Mouse (Mus musculus) spleen, embryonic (tissue): ENCODE measurements around the gene Scyl2.
"Not testable (repeated sequence)": the region's sequence is repeated elsewhere in the genome, so short reads cannot be mapped to it uniquely, and the experiment has no call there.

ENCODE experiments used
- CTCF ChIA-PET: fragments of 350-600 bp; sonication (Branson Sonifier 250); formaldehyde crosslinking; loops from one replicate; lab custom pipeline; 2022; lab: Charles Lee

Scyl2 gene

DNA sequence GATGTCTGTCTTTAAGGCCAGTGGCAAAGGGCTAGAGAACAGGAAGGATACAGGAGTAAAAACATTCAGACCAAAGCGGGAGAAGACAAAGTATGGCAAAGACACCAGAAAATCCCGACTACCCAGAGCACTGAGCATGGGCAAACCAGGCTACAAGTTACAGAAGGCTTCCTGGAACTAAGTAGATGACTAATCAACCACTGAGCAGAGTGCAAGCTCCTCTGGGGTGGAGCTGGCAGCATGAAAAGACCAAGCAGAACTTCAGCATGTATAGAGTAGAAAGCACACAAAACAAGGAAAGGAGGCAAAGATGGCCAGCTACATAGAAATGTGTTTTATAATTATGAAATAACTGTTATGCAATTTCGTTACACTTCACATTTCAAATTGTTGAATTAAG lies 5.6 kb downstream of the Scyl2 start:
- CTCF ChIA-PET, result no interaction called here

DNA sequence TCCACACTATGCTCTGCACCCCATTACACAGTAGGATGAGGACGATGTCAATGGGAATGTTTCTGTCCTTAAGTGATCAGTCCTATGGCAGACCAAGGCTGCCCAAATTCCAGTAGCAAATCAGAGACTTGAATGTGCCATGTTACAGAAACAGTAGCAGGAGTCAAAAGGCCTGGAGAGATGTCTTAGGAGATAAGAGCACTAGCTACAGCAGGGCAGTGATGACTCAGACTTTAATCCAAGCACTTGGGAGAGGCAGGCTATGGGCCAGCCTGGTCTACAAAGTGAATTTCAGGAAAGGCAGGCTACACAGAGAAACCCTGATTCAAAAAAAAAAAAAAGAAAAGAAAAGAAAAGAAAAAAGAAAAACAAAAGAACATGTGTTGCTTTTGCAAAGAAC lies 6.6 kb downstream of the Scyl2 start:
- CTCF ChIA-PET, result no interaction called here

DNA sequence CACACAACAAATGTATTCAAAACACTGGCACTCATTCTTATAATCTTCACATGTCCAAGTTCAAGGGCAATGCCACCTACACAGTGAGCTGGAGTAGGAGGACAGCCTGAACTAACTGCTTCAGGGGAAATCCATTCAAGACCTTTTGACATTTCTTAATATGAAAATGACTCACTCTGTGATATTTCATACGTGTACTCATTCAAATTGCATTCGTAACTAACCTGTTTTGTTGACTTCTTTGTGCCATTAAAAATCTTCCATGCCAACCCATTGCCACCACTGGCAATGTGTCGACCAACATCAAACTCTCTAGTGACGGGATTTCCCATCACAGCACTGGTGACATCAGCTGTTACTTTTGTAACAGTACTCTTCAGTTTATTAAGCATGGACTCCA lies 8.0 kb downstream of the Scyl2 start:
- CTCF ChIA-PET, result no interaction called here

DNA sequence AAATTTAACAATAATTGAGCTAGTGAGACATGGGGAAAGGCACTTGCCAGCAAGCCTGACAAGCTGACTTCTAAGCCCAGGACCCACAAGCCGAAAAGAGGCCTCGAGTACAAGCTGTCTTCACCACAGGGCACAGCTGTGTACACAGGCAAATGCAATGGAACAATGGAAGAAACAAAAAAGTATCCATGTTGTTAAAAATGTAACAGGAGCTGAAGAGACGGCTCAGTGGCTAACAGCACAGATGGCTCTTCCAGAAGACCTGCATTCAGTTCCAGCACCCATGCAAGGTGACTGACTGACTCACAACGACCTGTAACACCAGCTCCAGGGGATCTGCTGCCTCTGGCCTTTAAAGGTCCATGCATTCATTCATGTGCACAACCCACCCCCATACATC lies 9.5 kb downstream of the Scyl2 start:
- CTCF ChIA-PET, result no interaction called here

DNA sequence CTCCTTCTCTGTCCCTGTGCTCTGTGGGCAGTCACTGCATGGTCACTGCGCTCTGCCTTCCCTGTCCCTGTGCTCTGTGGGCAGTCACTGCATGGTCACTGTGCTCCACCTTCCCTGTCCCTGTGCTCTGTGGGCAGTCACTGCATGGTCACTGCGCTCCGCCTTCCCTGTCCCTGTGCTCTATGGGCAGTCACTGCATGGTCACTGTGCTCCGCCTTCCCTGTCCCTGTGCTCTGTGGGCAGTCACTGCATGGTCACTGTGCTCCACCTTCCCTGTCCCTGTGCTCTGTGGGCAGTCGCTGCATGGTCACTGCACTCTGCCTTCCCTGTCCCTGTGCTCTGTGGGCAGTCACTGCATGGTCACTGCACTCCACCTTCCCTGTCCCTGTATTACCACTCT lies 15.7 kb downstream of the Scyl2 start:
- CTCF ChIA-PET, result not testable (repeated sequence)

DNA sequence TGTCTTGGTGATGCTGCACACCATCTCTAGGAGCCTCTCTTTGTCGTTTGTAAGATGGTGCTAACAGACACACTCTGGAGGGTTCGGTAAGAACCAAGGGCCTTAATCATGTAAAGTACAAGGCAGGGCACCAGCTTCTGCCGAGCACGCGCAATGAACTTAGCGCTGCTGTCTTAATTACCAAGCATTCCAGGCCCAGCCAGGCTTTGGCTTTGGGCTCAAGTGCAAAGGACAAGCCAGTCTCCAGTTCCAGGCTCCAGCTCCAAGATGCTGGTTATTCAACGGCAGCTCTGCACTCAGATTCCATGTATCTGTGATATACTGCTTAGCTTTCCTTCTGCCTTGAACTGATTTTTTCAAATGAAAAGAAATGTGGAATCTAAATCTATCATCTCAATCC lies 18.5 kb downstream of the Scyl2 start:
- CTCF ChIA-PET, result interaction anchor here (0.6 kb wide), 1 partner anchor 949 kb away, joined by 3 read pairs; no protein-coding TSS in a partner anchor

DNA sequence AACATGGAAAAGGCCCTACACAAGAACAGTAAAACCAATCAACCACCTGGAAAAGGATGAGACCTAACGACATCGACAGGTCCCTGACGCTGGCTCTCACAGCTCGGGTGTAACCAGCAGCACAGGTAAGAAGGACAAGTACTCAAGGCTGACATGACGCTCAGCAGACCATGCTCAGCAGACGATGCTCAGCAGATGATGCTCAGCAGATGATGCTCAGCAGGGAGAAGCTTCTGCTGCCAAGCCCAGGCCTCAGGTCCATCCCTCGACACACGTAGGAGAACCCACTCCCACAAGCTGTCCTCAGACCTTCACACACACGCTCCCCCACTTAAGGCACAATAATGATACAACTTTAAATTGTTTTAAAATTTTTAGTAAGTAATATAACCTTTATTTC lies 20.4 kb downstream of the Scyl2 start:
- CTCF ChIA-PET, result no interaction called here

DNA sequence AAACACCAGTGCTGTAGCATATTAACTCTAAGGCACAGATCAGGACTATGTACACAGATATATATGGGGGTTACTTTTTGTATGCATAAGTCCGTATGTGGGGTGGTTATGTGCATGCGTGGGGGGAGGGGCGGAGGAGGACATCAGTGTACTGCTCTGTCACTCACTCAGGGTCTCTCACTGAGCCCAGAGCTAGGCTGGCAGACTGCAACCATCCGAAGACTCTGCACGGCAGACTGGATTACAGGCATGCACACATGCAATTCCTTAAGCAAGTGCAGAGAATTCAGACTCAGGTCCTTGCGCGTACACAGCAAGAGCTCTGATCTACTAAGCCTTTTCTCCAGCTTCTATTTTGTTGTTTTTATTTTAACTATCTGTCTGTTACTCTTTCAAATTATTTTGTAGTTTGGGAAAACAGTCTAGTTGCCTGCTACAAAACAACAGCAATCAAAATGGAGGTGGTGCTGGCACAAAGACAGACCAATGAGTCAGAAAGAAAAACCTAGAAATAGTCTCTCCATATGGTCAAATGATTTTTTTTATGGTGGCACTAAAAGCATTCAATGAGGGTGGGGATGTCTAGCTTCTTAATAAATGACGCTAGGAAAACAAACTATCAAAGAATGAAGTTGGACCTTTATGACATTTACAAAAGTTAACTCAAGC lies 21.0 kb downstream of the Scyl2 start:
- CTCF ChIA-PET, result no interaction called here

DNA sequence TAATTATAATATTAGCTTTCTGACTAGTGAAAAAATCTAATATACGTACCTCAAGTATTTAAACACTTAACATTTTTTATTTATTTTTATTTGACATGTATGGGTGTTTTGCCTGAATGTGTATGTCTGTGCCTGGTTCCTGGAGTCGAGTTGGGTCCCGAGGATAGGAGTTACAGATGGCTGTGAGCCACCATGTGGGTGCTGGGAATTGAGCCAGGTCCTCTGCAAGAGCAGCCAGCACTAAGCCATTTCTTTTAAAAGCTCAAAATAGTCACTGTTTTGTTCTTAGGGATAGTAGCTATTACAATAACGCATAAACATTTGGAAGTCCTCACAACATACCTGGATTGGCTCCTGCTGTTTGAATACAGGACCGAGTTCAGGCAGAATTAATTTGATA lies 29.7 kb downstream of the Scyl2 start:
- CTCF ChIA-PET, result no interaction called here

DNA sequence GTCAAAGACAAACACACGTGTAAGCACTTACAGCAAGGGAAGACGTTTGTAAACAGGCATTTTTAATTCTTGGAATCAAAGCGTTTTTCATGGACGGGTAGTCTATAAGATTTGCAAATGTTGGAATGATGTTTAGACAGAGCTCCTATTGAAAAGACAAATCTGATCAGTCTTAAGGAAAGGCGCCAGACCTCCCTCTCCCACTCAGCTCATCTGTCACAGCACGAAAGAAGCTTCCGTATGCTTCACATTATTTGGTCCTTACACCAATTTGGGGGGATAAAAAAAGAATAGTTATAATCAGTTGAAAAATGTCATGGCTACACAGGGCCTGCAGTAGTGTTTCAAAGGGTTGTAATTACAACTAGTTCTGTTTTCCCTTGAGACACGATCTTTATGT lies 33.2 kb downstream of the Scyl2 start:
- CTCF ChIA-PET, result no interaction called here

DNA sequence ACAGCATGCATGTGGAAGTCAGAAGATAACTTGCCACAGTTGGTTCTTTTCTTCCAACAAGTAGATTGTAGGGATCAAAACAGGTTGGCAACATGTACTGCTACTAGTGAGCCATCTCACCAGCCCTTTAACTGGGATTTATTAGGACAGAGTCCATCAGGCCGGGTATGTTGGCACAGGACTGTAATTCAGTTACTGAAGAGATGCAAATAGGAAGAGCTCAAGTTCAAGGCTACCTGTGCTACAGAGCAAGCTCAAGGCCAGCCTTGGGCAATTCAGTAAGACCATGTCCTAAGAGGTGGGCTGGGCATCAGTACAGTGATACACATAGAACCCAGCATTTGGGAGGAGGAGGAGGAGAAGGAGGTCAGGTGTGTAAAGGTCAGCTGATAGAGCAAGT lies 34.4 kb downstream of the Scyl2 start:
- CTCF ChIA-PET, result no interaction called here

DNA sequence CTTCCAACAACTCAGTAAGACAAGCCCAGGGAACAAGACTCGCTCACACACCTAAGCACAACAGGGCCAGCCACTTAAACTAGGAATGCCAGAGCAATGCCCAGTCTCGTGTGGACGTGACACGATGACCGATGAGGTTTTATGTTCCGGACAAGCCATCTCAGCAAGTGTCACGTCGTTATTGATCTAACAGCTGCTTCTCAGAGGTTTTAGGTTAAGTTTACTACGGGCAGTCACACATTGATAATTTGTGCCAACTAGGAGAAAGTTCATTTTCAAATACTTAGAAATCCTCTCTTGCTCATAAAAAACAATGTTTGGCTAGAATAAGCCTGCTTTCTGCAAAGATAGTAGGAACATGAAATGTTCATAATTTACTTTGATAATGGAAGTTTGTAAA lies 39.2 kb downstream of the Scyl2 start:
- CTCF ChIA-PET, result no interaction called here

DNA sequence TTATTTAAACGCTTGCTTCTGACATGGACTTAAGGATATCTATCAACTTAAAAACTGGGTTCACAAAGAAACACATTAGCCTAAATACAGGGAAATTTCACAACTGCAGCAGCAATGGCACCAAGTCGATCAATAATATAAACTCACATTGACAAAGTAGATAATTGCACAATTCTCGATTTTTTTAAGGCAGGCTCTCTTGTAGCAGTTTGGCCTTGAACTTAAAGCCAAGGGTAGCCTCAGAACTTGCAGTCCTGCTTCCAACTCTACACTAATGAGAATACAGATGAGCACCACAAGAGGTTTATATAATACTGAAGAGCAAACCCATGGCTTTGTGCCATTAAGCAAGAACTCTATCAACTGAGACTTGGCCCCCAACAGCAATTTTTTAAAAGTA lies 49.1 kb downstream of the Scyl2 start:
- CTCF ChIA-PET, result no interaction called here

DNA sequence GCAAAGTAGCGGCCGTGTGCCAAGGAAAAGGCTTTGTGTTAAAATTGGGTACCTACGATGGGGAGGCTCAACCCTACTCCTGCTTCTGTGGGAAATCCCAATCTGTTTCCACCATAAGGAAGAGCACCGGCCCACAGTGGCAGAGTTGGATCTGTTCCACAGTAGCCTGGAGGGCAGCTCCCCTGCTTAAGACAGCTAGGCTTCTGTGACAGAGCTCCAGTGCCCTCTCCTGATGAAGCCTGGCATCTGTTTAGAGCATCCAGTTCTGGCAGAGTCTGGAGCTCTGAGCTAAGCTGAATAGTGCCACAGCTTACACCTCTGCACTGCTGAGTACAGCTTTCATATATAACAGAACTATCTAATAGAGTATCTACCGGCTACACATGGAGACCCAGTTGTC lies 51.1 kb downstream of the Scyl2 start:
- CTCF ChIA-PET, result interaction anchor here (0.6 to 0.7 kb wide), 2 partner anchors 120 to 307 kb away, joined by 3 read pairs; no protein-coding TSS in a partner anchor

DNA sequence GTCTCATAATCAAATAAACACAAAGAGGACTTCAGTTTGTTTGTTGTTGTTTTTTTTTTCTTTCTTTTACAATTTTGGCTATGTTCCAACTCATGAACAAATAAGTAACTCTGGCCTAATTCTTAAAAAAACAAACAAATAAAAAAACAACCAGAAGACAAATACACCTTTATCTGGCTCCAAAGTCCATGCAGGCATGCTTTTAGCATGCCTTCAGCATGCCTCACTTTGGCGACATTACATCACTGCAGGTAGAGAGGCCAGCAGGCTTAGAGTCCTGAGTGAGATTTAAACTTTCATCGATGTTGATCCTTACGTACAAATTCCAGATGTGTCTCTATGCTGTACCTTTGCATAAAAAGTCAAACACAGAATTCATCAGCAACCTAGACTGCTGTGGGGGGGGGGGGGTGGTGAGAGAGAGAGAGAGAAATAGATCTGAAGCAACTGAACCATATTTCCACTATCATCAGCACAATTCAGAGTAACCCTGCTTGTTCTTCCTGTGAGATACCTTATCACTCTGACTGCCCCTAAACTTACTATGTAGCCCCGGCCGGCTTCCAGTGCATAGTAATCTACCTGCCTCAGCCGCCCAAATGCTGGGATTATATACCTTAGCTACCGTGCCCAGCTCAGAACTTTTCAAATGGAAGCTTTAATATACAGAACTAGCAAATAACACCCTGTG lies 52.2 kb downstream of the Scyl2 start:
- CTCF ChIA-PET, result no interaction called here

DNA sequence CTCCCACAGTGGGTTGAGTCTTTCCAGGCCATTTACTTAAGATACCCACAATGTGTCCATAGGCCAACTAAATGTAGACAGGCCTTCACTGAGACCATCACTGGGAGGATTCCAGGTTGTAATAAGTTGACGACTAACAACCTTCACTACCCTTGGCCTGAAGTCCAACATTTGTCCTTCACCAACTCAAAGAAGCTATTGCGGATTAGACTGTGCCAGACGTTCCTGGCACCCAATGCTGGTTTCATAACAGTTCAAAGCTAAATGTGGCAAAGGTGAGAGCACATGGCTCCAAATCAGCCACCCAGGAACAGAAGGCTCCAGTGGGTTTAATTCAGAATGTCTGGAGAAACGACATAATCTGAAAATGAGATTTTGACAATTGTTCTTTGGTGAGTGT lies 53.0 kb downstream of the Scyl2 start:
- CTCF ChIA-PET, result no interaction called here

DNA sequence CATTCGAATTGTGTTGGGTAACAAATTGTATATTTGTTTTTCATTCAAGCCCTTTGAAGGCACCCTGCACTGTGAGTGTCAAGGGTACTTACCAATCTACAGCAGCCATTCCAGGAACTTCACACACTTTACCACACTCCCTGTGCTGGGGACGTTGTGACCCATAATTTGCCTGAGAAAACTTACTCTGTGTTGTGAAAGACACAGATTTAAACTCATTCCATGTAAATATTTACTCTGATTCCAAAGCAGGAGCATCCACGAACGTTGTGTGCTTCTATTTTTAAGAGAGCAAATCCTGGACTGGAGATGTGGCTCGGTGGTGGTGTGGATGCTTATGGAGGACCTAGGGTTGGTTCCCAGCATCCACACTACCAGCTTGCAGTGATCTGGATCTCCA lies 54.3 kb downstream of the Scyl2 start:
- CTCF ChIA-PET, result no interaction called here

DNA sequence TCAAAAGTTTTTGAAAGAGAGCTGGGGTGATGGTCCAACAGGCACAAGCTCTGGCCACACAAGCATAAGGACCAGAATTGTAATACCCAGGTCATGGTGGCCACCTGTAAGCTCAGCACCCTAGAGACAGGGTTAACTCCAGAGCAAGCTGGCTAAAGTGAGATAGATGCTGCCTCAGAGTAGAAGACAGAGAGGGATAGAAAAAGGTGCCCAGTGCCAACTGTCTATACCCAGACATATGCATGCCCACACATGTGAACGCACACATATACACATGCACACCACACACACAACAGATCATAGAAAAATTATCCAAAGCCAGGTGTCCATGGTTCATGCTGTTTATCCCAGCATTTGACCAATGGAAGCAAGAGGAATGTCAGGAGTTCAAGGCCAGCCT lies 55.5 kb downstream of the Scyl2 start:
- CTCF ChIA-PET, result interaction anchor here (0.6 to 0.8 kb wide), 2 partner anchors 36 to 168 kb away, joined by 3 read pairs; no protein-coding TSS in a partner anchor

DNA sequence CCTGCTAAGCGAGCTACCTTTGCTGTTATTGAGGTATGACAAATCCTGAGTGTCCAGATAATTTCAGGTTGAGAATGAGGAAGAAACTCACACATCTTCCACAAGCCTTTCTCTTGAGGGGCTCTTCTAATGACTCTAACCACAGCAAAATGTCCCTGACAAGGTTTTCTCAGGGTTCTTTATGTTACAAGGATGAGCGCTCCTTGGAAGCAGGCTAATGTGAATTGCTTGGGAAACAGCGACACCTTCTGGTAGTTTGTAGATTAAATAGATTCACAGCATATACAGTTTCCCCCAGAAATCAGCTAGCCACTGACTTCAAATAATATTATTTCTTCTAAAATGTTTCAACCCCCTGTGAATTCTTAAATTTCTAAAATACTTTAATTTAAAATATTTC lies 56.0 kb downstream of the Scyl2 start:
- CTCF ChIA-PET, result interaction anchor here (0.8 kb wide), 1 partner anchor 35 kb away, joined by 3 read pairs; no protein-coding TSS in a partner anchor

DNA sequence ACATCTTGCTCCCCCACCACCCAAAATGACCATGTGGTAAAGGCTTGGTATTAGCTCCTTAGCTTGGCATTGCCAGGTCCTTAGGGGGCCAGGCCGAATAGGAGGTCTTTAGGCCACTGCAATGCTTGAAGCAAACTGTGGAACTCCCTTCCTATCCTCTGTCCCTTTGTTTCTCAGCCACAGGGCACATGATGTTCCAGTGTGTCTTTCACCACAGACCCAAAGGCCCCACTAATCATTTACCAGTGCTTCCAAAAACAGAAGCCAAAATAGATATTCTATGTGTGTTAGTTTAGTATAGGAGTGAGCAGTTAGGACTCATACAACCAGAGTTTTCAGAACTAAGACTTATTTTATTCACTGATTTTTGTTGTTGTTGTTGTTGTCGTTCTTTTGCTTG lies 59.4 kb downstream of the Scyl2 start:
- CTCF ChIA-PET, result no interaction called here

DNA sequence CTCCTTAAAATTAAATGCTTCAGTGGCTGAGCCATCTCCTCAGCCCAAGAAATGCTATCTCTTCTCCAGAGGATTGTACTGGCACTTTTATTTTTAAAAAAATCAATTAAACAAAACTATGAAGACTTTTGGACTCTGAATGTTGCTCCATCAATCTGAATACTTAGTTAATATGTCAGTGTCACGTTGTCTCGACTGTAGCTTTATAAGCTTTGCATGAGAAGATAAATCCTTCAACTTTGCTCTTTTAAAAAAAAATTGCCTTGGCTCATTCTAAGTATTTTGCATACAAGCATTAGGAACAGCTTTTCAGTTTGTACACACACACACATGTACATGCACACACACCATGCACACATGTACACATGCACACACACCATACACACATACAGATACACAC lies 61.9 kb downstream of the Scyl2 start:
- CTCF ChIA-PET, result no interaction called here

DNA sequence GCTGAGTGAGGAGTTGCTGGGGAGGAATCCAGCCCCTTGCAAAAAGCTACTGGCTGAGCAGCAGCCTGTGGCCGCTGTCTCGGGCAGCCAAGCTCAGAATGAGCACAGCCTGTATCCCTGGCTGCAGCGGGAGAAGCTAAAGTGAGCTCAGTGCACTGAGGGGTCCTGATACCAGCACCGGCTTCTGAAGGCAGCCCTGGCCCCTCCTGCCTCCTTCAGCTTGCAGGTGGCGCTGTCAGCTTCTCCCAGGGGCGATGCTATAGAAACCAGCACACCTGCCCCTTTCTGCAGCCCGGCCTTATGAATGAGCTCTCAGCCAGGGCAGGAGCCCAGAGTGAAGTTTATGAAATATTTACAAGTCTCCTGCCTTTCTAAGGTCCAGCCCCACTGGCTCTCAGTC lies 65.0 kb downstream of the Scyl2 start, which contains the start of gene Slc17a8:
TSS of gene Slc17a8 (minus strand) at position 125 of the 400 bp plus-strand sequence.
- CTCF ChIA-PET, result no interaction called here

DNA sequence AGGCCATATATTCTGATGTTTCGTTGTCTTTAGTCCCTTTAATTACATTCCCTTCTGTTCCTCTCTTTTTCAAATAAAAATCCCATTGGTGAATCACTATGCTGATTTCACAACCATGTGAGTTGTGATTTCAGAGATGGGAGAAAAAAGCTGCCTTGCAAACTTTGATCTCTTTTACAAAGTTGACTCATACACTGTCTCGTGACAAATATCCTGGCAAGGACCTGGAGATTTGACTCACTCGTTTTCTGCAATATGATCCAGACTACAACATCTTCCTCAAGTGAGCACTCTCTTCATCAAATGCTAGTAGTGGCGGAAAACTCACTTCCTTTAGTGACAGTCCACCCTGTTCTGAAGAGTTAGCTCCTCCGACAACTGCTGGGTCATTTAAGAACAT lies 86.8 kb downstream of the Scyl2 start:
- CTCF ChIA-PET, result no interaction called here
